Mouse (Mus musculus) layer of hippocampus, postnatal 14 days (tissue): ENCODE results near the gene Hoxb1. TPM values are rescaled to one million over a fixed set of nuclear protein-coding genes. Genes with fewer than 3 reads are reported as not detected.

Experiments used
- DNase-seq, 2 experiments: peaks; one replicate each; pipeline ENCODE4 v3.0.0; 2021 to 2022; ENCODE audit warnings: low spot score in 2 of 2, mixed read lengths in 1 of 2
- long read RNA-seq, 2 experiments: library from polyadenylated mRNA; stranded (forward); transcript quantifications; one replicate each; pipeline ENCODE4 v2.0.0; 2021
- total RNA-seq, 2 experiments: library from RNA; stranded (reverse); gene quantifications; 2 replicates each; pipeline ENCODE4 v1.2.3; 2021

Gene Hoxb1
- not detected for total RNA-seq
- long read RNA-seq, experiment 1 = 0 reads
- long read RNA-seq, experiment 2 = 0 reads

DNA sequence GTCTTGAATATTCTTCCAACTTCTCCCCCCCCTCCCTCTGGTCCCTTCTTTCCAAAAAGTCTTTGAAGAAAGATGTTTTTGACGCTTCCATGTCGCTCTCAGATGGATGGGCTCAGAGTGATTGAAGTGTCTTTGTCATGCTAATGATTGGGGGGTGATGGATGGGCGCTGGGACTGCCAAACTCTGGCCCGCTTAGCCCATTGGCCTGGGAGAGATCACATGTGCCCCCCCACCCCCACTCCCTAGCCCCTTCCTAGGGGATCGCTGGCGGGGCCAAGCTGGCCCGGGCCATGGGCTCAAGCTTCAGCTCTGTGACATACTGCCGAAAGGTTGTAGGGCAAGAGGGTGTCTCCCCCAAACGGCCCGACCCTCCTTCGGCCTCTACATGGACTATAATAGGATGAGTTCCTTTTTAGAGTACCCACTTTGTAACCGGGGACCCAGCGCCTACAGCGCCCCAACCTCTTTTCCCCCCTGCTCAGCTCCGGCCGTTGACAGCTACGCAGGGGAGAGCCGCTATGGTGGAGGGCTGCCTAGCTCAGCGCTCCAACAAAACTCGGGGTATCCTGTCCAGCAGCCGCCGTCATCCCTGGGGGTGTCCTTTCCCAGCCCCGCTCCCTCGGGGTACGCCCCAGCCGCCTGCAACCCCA, at the start of gene Hoxb1:
TSS of gene Hoxb1 (plus strand) at position 312 of the 651 bp plus-strand sequence.
- no peak for DNase-seq

DNA sequence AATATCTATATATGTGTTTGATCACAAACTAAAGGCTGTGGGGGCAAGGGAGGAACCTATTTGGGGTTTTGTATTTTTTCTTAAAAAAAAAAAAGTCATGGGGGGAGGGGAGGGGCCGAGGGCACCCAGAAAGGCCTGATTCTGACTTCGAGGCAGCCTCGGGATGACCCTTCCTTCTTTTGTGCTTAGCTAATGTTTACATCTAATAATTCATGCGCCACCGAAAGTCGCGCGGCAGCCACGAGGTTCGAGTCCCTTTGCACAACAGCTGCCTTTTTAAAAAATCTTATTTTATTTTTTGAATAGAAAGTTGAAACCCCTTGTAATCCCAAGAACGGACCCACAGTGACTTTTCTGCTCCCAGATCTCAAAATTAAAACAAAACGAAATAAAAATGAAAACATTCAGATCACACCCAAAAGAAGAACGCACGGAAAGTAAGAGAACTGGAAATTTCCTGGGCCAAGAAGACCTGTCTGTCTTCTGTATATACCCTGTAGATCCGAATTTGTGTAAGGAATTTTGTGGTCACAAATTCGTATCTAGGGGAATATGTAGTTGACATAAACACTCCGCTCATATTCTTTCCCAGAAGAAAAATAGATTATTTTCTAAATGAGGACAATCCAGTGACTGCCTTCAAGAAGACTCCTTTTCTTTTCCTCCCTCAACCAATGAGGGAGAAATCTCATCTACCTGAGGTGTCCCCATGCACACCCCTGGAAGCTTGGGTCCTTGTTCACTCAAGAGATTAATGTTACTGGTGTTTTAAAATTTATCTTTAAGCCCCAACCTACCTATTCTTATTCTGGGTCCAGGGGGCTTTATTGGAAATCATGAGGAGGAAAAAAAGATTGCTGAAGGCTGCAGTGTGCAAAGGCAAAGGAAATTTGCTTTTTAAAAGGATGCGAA, 48.6 kb upstream of the Hoxb1 start:
- DNase-seq = no peak

DNA sequence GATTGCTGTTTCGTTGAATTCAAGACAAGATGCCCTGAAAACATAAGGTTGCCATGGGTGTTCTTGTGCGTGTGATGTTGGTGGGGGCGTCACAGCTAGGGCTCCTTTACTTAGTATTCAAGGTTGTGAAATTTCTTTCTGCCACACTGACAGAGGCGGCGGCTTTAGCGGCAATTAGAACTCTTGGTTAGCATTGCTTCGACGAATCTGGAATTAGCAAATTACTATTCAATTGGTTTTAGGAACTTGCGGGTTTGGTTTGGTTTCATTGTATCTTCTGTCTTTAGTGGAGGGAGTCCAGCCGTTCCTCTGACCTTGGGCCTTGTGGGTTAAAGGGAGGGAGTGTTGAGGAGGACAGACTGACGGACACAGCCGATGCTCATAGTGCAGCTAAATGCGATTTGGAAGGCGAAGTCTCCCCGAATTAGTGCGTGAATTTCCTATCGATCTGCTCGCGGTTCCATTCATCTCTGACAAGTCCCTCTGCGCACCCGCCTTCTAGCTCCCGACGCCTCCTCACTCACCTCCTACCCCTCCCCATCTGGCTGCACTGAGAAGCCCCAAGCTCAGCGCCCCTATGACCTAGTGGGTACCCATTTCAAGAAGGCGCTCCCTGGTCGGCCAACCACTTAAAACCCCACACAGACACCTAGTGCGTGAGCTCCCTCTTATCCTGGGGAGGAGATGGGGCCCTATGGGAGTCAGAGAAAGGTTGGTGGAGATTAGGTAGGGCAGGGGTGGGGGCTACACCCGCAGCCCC, 47.8 kb upstream of the Hoxb1 start, which contains the start of gene Hoxb4:
TSS of gene Hoxb4 (plus strand) at position 660 of the 760 bp plus-strand sequence.
- no peak for DNase-seq

DNA sequence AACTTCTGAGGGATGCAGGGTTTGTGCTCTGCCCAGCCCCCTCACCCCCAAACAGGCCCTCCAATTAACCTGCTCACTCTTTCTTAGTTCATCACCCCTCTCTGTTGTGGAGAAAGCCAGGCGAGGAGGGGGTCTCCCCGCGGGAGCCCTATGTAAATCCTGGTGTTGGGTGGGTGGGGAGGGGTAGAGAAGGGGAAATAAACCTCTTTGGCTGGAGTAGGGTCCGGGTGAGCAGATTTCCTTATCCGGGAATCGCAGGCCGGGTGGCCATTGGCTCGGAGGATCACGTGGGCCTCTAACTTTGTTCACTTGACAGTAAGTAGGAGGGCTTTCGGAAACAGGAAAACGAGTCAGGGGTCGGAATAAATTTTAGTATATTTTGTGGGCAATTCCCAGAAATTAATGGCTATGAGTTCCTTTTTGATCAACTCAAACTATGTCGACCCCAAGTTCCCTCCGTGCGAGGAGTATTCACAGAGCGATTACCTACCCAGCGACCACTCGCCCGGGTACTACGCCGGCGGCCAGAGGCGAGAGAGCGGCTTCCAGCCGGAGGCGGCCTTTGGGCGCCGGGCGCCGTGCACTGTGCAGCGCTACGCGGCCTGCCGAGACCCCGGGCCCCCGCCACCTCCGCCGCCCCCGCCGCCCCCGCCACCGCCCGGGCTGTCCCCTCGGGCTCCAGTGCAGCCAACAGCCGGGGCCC, 47.0 kb upstream of the Hoxb1 start:
- no peak for DNase-seq

DNA sequence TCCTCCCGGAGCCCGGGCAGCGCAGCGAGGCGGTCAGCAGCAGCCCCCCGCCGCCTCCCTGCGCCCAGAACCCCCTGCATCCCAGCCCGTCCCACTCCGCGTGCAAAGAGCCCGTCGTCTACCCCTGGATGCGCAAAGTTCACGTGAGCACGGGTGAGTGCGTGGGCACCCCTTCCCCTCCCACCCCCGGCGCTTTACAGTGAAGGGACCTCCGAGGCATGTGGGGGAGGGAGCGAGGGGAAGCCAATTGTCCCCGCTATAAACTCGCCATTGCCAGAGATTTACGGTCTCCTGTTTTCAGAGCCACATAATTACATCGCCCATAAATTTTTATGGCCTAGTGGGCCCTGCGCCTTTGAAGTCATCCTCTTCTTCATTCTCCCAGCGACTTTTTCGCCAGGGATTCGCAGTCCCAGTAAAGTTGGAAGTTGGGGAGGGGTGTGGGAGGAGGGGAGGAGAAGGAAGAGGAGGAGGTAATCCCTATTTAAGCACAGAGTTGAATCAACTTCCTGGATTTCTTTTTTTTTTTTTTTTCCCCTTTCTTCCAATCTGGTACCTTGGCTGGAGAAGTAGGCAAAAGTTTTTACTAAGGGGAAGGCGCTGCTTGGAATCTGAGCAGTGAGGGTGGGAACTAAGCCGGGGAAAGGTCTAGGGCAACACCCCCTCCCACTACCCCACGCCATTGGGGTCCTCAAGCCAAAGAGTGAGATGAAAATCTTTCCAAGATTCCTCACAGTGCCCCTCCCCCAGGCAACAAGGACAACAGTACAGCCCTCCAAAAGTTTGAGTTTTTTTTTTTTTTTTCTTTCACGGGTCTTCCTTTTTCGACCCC, 46.3 kb upstream of the Hoxb1 start:
- DNase-seq = no peak

DNA sequence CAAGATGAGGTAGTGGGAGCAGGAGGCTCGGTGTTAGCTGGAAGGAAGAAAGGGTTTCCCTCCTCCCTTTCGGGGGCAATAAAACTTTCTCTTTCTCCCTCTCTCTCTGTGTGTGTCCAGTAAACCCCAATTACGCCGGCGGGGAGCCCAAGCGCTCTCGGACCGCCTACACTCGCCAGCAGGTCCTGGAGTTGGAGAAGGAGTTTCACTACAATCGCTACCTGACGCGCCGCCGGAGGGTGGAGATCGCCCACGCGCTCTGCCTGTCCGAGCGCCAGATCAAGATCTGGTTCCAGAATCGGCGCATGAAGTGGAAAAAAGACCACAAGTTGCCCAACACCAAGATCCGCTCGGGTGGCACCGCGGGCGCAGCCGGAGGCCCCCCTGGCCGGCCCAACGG, 45.6 kb upstream of the Hoxb1 start:
- DNase-seq = no peak

DNA sequence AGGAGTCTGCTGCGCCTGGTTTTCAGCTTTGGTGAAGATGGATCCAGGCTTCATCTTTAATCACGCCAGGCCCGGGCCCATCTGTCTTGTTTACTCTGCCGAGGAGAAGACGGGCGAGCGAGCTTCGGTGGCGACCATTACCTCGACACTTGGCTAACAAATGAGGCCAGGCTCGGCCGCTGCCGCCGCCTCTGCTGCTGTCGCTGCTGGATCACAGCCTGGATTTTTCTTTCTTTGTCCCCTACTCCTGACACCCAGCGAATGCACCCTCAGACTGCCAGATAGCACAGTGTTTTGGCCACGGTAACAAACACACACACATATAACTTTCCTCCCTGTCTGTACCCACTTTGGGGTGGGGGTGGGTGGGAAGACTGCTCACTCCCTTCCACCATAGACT, 44.9 kb upstream of the Hoxb1 start:
- DNase-seq = no peak

DNA sequence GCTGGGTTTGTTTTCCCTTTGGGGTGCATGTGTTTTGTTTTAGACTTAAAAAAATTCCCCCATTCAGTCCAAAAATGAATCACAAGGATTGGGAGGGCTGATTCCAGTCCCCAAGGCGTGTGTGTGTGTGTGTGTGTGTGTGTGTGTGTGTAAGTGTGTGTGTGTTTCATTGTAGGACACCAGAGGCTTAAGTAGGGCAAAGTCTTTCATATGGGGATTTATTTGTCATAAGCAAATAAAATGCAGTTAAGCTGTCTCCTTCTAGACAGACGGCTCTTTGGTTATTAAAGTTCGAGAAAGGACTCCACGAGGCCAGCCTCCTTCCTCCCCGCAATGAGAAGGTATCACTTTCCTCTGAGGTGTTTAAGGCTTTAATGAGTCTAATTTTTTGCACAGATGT, 43.7 kb upstream of the Hoxb1 start:
- no peak for DNase-seq

DNA sequence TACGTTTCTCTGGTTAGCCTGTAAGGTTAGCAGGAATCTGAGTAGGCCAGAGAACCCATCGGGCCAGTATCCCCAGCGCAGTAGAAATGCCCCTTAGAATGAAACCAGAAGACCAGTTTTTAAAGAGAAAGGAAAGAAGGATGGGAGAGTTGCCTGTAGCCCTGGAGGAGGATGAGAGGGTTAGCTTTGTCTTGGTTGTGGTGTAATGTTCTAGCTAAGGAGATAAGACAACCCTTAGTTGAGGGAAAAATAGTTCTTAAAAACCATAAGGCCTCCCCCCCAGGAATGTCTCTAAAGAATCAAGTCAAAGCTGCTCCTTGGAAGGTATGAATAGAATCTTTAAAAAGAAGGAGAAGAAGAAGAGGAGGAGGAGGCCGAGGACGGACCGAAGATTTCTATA, 42.8 kb upstream of the Hoxb1 start:
- no peak for DNase-seq

DNA sequence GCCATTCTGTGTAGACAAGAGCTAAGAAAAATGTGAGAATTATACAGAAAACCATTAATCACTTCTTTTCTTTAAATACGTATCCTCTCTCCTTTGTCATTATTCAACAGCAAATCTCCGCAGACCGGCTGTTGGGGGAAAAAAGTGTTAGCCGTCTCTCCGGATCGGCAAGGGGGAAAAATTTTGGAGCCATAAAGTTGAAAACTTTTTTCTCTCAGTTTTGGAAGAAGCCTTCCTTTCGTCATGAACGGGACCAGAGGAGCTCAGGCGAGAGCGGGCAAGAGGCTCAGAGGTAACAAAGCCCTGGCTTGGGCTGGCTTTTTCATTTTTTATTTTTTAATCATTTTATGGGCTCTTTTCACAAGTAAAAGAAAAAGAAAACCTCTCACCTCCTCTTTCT, 42.4 kb upstream of the Hoxb1 start, which contains the start of gene Hoxb3:
TSS of gene Hoxb3 (plus strand) at position 173 of the 400 bp plus-strand sequence.
- no peak for DNase-seq

DNA sequence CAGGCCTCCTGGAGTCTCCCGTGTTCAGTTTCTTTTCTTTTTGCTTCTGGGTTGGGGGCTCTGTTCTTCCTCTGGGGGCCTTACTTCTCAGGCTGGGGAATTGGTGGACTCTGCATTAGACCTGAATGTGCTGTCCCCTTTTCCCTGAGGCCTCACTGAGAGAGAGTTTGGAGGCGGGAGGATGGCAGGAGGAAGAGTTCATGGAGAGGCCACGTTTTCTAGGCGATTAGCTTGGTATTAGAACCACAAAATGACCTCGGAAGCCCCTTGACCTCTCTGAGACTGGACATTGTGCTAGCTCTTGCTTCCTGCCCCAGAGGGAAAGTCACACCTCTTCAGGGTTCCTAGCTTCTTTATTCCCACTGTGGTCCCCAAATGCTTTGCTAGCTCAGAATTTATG, 41.4 kb upstream of the Hoxb1 start:
- DNase-seq = no peak

DNA sequence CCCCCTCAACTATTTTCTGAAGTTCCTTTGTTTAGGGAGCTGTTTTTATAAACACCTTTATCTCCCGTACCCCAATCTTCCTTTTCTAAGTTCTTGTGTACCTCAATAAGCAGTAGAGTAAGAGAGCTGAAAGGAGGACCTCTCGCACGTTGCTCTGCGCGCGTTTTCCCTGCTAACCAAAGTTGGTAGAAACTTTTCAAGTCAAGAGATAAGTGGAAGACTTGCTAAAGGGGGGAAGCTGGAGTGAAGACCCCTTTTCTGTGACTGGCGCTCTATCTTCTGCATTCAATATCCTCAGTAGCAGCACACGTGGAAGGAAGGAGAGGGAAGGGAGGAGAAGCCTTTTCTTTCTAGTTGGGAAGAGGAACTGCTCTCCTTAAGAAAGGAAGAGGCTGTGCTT, 40.6 kb upstream of the Hoxb1 start:
- no peak for DNase-seq

DNA sequence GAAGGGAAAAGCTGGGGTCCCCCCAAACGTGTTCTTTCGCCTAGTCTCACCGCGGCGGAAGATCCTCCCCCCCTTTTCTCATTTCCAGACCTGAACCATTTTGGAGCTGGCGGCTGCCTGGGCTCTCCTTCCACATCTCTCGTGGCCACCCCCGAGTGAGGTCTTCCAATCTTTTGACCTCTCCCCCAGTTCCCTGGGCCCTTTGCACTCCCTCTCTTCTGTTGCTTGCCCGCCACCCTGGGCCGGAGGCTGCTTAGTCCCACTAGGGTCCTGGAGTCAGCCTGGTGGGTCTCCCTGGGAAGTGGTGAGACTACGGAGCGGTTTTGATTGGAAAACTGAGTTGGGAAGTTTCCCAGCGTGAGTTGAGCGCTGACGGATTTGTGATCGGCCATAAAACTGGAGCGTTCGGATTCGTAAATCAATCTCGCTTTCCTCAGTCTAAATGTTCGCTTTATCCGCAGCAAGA, 39.8 kb upstream of the Hoxb1 start:
- no peak for DNase-seq

DNA sequence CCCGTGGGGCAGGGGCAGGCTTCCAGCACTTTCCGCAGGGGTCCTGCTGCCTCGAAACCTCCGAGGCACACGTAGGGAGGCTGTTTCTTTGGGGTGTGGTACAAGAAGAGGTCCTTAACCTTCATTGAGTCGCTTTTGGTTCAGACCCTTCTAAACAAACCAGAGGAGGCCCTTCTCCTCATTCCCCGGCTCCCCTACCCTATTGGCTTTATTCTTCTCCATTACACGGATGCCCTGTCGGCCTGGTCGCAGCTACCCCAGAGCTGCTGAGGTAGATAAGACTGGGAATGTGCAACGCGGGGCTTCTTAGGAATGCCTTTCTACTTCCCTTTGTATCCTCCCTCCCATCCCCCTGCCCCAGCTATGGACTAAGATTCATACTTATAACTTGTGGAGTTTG, 38.8 kb upstream of the Hoxb1 start:
- no peak for DNase-seq

DNA sequence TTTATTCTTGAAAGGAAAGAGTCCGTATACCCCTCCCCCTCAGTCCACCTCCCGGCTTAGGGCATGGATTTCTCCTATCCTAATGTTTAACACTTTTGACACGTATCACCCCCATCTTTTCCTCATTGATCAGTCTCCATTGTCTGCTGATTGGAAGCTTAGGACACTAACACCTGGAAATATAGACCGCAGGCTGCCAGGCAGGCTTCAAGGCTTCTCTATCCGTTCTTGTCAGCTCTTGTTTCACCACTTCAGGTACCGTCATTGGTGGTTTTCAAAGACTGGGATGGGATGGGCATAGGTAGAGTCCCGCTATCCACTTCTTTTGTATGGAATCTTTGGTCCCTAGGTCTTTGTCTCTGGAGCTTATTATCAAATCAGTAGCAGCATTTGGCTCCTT, 38.4 kb upstream of the Hoxb1 start:
- no peak for DNase-seq

DNA sequence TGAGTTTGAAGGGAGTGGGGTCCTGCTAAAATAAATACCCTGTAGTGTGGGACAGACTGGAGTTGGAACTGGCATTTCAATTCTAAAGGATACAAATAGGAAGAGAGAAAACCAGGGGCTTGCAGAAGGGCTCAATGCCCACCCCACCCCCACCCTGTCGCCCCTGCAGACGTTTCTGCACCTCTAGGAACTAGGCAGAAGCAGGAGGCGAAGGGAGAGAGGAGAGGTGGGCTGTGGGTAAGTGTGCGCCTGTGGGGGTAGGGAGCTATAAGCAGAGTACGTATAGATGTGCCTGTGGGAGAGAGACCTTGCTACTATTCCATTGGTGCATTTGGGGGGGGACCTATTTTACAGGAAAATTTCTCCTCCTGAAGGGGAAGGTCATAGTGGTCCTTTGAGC, 37.8 kb upstream of the Hoxb1 start:
- DNase-seq = no peak

DNA sequence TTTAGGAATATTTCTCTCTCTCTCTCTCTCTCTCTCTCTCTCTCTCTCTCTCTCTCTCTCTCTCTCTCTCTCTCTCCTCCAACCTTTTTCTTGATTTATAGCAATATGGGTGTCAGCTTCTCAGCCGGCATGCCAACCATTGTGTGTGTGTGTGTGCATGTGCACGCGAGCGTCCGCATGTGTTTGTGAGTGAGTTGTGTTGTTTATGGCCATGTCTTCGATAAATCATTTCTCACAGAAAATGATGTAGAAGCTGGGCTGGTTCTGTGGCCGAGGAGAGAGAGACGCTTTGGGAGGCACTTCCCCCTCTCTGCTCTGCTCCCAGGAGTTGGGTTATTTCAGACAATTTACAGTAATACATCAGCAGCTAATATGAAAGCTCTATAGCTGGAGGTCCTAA, 36.9 kb upstream of the Hoxb1 start:
- no peak for DNase-seq

DNA sequence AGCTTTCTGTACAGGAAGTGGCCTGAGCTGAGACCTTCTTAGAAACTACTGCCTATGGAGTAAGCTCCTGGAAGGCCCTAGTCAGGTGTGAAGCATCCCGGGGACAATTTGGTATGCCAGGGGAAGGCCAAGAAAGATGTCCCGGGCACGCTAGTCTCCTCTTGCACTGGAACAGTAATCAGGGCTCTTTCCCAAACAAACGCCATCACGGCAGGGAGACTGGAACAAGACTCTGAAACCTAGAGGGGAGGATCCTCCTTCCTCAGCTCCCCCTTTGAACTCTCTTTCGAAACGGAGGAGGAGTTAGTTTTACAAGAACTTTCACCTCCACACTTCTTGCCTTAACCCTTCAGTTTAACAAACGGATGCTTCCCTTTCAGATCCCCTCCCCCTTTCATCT, 33.4 kb upstream of the Hoxb1 start:
- DNase-seq = no peak

DNA sequence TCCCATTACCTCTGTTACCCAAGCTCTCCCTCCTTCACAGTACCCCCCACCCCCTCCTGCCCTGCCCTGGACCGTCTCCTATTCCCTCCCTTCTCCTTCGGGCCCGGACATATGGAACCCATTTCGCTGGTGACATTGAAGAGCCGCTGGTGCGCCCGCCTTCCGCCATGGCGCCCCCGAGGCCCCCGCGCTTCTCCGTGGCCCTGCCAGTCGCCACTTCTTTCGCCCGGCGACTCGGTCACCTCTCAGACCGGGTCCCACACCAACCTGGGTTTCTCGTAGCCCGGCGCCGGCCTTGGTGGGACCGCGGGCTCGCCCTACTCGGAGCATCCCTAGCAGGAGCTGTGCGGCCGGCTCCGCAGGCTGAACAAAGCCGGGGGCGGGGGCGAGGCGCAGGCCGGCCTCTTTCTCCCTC, 32.9 kb upstream of the Hoxb1 start:
- no peak for DNase-seq
